ENCODE assay signal across 7 mouse cellular contexts in genomic region chr10:19188082-19188742, GRCm38 (mm10).
DNase-seq lines count a peak whose midpoint lies in the region; ATAC-seq lines count a peak whose summit lies in the region.

No protein-coding gene starts in this region.

- peaks cover 10% of the 10 kb centered on the region; the same call in 1 of the 2 replicates for H3K27me3 ChIP-seq in embryonic facial prominence, embryonic 12.5 days
- H3K27me3 ChIP-seq in limb, embryonic 11.5 days (ENCODE audit: control insufficient read depth, insufficient read depth, low read length), result no peaks in the 10 kb centered on the region

- no peaks in the 10 kb centered on the region for H3K9me3 ChIP-seq in embryonic facial prominence, embryonic 12.5 days
- no peaks in the 10 kb centered on the region for H3K9me3 ChIP-seq in limb, embryonic 11.5 days (ENCODE audit: control insufficient read depth, low read length)

- 16% methylated on average over 13 of the region's 13 CpGs for WGBS in embryonic facial prominence, embryonic 12.5 days
- WGBS in limb, embryonic 11.5 days, result 23% methylated on average over 13 of the region's 13 CpGs

- peaks cover 4% of the 10 kb centered on the region; the same call in 1 of the 2 replicates for H3K4me1 ChIP-seq in embryonic facial prominence, embryonic 12.5 days
- H3K4me1 ChIP-seq in limb, embryonic 11.5 days (ENCODE audit: control insufficient read depth, insufficient read depth, low read length), result peaks cover 2% of the 10 kb centered on the region; the same call in 1 of the 2 replicates

- no peak for ATAC-seq in embryonic facial prominence, embryonic 12.5 days (ENCODE audit: insufficient number of reproducible peaks, insufficient read depth, low FRiP score, low TSS enrichment)
- ATAC-seq in limb, embryonic 11.5 days (ENCODE audit: insufficient number of reproducible peaks, low FRiP score, low TSS enrichment, low read depth), result no peak

- H3K27ac ChIP-seq in embryonic facial prominence, embryonic 12.5 days, result no peak overlapping the region
- no peak overlapping the region for H3K27ac ChIP-seq in limb, embryonic 11.5 days (replicated peaks; ENCODE audit: low read depth, low read length)

- H3K4me3 ChIP-seq in embryonic facial prominence, embryonic 12.5 days, result 0 out of 2 replicates have a peak overlapping the region, but pooled peaks have one; percentile 2
- no peak overlapping the region for H3K4me3 ChIP-seq in limb, embryonic 11.5 days (ENCODE audit: low read depth, low read length)

- DNase-seq in right cerebral cortex, postnatal 25 days, result peak; percentile 13
- DNase-seq in right cerebral cortex, postnatal 4 days, result no peak
- DNase-seq in limb, embryonic 11.5 days (ENCODE audit: low spot score), result peak; percentile 44
- DNase-seq in retina, postnatal 1 day, result peak; percentile 42
- DNase-seq in ovary, postnatal 36 days (ENCODE audit: low spot score), result no peak
- no peak for DNase-seq in cerebellum, adult 18-20 months

- no peak overlapping the region for H3K9ac ChIP-seq in embryonic facial prominence, embryonic 12.5 days
- peak overlapping the region; percentile 41; the same call in 1 of the 2 replicates for H3K9ac ChIP-seq in limb, embryonic 11.5 days (ENCODE audit: low read length)

- H3K4me2 ChIP-seq in embryonic facial prominence, embryonic 12.5 days (replicated peaks), result peak overlapping the region; percentile 33
- peak overlapping the region; percentile 38 for H3K4me2 ChIP-seq in limb, embryonic 11.5 days (ENCODE audit: low read depth, severe bottlenecking)

- no peaks in the 10 kb centered on the region for H3K36me3 ChIP-seq in embryonic facial prominence, embryonic 12.5 days
- H3K36me3 ChIP-seq in limb, embryonic 11.5 days (ENCODE audit: control insufficient read depth, insufficient read depth, low read length), result no peaks in the 10 kb centered on the region

Comparison
In these comparisons a context has a peak if more than half of its experiments do, and no peak if none do; other contexts are left out.
1. DNase-seq: peak in right cerebral cortex, postnatal 25 days (single experiment), limb, embryonic 11.5 days (single experiment) and retina, postnatal 1 day (single experiment); none in right cerebral cortex, postnatal 4 days (single experiment), ovary, postnatal 36 days (single experiment) and cerebellum, adult 18-20 months (0 of 2).